Mouse (Mus musculus): ENCODE data around the gene Sez6.
A peak's percentile ranks its signal among the peaks of the same experiment; 100 is the strongest.

The Sez6 gene

DNA sequence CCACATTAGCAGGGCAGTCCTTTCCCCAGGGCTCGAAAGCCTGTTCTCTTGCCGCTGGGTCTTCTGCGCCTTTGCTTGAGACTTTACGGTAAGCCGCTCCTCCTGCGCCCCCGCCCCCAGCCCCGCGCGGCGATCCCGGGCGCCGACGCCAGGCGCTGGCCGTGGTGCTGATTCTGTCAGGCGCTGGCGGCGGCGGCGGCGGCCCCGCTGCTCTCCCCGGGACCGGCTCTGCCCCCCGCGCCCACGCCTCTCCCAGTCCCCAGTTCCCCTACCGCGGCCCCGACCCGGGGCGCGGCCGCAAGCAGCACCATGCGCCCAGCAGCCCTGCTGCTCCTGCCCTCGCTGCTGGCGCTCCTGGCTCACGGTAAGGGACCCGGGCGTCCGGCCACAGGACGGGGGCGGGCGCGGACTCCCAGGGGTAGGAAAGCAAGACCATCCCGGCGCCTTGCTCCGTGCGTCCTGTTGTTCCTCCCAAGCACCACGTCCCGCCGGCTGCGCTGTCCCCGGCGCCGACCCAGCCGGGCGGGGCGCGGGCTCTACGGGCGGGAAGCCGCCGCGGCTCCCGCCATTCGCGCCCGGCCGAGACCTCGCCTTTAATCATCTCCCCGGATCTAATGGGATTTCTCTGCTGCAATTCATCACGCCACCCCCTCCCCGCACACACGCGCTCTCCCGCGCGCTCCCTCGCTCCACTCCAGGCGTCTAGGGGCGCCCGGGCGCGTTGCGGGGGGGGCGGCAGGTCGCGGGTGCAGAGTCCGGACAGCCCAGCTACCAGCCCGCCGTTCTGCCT, at the start of gene Sez6:
Sez6 (plus strand) TSS at position 50 of the 790 bp plus-strand sequence.
- peak; percentile 78 for DNase-seq (ENCODE audit: low spot score)

DNA sequence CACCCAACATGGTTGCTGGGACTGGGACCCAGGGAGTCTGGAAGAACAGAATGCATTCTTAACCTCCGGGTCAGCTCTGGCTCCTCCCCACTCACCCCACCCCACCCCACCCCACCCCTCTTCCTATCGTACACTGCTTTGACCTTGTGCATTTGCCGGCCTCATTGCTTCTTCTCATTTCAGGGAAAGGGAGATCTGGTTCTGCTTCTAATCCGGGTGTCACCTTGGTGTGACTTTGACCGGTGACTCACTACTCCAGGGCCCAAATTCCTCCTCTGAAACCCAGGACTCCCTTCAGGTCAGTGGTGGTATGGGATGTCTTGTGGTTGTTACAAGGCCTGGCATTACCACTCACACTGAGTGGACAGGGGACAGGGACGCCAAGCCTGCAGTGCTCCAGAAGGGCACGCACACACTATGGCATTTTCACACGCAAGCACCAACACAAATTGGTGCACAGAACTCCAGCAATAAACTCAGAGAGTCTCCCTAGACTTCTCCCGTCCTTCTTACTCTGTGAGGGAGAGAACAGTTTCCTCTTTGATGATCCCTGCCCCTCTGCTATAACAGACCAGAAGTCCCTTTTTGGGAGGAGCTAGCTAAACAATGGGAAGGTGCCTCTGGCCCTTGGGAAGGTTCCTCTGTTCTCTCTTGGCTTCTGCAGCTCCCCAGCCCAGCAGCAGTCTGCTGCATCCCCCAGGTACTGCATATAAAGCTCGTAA, 45.9 kb upstream of the Sez6 start:
- DNase-seq (ENCODE audit: low spot score), result no peak

DNA sequence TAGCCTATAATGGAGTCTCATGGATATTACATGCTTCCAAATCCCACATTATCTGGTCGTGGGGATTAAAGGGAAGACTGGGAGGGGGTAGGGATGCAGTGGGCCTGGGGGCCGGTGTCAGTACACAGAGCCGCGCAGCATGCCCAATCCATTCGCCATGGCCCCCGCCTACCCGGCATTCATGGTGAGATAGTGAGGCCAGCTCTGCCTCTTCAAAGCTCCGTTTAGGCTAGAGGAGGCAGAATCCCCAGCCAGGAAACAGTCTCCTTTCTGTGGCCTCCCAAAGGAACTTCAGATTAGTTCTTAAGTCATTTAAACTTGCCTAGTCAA, 45.4 kb upstream of the Sez6 start:
- DNase-seq (ENCODE audit: low spot score), result no peak

DNA sequence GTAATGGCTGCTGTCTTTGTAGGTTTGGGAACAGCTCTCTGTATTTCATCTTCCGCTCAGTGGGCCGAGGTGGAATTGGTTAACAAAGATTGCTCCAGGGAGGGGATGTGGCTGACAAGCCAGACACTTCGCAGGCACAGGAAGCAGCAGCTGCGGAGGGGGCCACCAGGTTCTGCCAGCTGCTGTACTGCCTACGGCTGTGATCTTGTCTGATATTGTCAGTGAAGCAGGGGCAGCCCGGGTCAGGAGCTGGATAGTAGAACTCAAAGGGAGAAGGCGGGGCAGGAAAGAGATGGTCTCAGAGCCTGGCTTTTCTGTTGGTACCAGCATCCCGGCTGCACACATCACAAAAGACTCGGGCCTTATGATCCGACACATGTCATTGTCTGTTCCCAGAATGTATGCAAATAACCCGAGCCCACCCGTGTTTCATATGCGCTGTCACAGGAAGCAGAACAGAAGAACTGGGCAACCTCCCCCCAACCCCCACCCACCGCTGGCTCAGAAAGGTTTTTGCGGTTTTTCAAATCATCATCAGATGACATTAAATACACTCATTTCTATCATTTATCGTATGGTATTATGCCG, 43.1 kb upstream of the Sez6 start:
- no peak for DNase-seq (ENCODE audit: low spot score)

DNA sequence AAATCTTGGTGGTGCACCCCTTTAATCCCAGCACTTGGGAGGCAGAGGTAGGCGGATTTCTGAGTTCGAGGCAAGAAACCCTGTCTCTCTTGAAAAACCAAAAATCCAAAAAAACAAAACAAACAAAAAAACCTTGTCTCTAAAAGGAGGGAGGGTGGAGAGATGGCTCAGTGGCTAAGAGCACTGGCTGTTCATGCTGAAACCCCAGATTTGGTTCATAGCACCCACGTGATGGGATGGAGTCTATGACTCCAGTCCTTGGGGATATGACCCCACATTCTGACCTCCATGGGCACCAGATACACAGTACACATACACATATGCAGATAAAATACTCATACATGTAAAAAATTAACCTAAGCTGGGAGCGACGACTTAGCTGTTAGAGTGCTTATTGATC, 41.8 kb upstream of the Sez6 start:
- no peak for DNase-seq (ENCODE audit: low spot score)

DNA sequence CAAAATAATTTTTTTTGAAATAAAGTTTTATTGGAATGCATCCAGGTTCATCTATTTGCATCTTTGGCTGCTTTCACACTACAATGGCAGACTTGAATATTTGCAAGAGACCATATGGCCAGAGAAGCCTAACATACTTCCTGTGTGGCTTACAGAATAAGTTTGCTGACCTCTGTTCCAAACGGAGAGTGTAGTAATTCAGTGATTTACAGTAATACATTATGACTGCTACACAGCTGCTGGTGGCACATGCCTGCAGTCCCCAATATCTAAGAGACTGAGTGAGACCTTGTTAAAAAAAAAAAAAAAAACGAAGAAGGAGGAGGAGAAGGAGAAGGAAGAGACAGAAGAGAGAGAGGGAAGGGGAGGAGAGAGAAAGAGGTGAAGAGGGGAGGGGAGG, 41.1 kb upstream of the Sez6 start:
- no peak for DNase-seq (ENCODE audit: low spot score)

DNA sequence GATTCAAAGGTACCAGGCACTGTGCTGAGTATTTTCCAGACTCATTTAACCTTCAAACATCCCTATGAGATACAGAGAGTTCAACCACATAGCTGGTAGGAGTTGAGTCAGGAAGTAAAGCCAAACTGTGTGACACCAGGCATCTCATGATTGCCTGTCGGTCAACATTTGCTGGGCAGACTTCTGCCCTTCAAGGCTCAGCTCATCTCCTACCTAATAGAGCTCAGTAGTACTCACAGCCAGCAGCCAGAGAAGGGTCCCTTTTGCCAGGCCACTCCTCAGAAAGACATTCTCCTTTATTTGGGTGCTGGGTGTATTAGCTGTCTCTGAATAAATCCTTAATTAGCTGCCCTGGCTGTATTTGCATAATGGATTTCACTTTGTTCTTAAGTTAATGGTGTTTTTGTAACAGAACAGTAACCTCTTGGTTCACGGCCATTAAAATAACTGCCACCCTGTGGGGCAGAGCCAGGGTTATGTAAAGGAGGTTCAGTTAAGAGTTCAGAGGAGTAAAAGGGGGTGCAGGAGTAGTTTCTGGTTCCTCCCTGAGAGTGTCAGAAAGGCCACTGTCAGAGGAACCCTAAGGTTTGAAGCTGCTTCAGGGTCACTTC, 39.8 kb upstream of the Sez6 start:
- no peak for DNase-seq (ENCODE audit: low spot score)

DNA sequence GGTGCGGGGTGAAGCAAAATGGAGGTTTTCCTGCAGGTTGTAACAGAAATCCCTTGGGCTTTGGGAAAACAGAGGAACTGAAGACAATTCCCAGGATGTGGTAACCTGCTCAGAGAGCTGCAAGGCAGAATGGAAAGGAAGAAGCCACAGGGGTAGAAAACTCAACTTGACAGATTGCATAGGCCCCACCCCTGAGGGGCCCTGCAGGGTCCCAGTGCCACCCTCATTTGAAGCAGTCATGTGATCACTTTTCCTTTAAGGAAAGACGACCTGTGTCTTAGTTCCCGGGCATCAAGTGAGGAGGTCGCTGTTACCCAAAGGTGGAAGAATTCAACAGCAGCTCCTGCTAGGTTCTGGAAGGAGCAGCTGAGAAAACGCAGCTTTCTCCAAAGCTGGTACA, 37.7 kb upstream of the Sez6 start:
- DNase-seq (ENCODE audit: low spot score), result no peak

DNA sequence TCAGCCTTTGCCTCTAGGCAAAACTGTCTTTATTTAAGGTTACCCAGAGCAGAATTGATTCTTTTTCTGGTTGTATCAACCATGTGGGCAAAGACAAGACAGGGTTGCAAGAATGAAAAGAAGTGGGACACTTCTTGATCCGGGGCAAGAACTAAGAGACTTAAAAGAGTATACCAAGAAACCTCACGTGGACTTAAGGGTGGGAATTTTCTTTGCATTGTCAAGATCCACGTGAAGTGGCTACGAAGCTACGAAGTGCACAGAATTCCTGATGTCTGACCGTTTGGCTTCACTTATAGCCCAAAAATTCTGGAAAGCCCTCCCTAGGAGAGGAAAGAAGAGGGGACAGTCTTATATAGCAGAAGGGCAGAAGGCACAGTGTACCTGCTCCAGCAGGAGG, 37.3 kb upstream of the Sez6 start:
- DNase-seq (ENCODE audit: low spot score), result no peak

DNA sequence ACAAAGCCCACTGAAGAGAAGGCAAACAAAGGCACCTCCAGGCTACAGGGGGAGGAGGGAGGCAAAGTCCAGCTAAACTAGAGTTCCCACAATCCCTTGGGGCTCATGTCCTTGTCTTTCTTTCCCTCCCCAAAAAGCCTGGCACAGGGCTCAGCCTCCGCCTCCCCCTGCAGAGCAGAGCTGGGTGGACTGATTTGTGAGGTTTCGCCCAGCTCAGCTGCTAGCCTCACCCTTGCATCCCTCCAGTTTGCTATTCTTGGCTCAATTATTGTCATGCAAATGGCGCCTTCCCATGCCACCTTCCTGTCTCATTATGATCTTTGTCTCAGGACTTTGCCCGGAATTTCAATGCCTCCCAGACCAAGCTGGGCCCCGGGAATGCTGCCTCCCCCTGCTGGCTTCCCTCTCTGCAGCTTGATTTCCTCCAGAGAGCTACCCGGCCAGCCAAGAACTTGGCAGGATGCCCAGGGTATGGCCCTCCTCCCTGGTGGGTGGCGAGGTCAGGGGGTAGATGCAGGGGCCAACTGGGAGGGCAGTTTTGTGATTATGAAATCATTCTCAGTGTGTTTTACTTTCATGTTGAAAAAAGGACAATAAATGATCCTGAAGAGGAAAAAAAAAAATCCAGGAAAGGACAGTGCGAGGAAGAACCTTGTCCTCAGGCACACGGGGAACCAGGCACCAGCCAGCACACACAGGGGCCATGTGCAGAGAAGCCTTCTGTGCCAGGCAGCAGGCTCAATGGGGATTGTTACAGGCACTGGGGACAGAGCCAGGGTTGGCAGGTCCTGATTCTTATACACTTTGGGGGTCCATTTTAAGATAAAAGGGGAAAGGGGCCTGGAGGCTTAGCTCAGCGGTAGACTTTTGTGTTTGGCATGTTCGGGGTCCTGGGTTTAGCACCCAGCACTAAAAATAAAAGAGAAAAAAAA, 36.5 kb upstream of the Sez6 start, which contains the start of gene Pipox:
Pipox (minus strand) TSS at position 310 of the 932 bp plus-strand sequence.
- DNase-seq (ENCODE audit: low spot score), result peak; percentile 59

DNA sequence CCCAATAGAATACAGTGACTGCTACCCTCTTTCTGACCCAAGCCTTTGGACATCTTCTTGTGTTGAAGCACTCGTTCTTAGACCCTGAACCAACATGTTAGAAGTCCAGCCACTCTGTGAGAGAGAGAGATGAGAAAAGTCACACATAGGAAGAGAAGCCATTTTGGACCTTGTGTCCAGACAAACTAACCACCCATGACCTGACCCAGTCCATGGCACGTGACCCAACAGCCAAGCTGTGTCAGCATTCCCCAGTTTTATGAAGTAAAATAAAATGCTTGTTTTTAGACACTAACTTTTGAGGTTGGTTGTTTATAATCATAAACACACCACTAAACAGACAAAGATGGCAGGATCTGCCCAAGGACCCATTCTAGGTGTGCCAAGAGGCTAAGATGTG, 35.6 kb upstream of the Sez6 start:
- DNase-seq (ENCODE audit: low spot score), result no peak

DNA sequence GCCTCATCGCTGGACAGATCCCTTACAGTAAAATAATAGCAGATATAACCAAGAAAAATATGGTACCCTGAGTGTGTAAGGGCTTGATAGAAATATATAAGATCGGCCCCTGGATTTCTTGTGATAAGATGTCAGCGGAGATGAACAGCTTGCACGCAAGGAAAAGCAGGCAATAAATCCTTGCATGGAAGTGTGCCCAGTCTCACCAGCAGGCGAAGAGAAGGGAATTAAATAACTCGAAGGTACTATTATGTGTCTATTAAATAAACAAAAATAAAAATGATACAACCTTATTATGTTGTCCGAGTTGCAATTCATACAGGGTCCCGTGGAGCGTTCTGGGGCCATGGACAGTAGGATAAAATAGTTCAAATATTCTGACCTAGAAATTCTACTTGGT, 34.6 kb upstream of the Sez6 start:
- DNase-seq (ENCODE audit: low spot score), result no peak

DNA sequence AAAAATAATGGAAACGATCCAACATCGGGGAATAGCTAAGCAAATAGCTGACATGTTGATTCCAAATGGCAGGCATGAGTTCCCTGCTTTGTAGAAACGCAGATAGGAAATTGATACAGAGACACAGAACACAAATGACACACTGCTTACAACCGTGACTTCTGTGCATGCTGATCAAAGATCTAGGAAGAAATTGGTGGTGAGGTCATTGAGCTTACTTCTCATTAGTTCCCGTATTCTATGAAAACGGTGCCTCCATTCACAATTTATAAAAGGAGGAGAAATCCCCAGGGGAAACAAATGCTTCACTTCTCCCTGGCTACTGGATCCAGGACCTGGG, 34.1 kb upstream of the Sez6 start:
- no peak for DNase-seq (ENCODE audit: low spot score)

DNA sequence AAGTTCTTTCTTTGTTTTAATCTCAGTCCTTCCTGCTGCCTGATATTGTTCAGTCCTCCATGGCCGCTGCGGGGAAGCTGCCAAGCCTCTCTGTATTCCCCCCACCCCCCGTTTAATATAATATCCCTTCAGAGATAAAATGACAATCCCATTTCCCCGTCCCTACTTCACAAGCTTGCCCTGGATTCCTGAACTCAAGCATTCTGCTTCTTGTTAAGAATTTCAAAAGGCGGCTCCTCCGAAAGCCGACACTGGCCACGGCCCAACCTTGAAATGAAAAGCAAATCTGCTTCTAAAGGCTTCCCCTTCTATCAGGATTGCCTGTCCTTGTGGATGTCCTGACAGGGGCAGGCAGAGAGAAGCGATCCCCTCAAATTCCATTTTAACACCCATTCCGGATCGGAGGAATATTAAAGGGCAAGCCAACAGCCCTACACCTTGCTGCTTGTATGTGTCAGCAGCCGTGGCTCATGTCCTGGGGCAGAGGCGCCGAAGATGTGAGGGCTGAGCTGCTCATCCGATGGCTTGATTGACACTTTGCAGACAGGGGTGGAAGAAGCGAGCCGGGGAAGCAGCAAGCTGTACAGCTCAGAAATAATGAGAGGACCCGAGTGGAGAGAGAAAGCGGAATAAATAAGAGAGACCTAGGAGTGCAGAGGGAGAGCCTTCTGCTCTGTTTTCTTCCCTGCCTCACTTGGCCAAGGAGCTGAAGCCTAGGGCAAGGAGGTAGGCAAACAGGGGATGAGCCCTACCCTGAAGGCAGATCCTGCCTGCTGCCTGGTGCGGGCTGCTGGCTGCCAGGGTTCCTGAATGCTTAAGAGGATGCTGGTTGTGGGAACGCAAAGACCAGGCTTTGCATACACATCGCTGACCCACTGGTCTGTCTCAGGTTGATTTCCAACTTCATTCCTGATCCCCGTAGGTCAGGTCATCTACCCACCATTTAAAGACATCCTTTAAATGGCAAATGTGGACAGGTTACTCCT, 33.5 kb upstream of the Sez6 start:
- no peak for DNase-seq (ENCODE audit: low spot score)

DNA sequence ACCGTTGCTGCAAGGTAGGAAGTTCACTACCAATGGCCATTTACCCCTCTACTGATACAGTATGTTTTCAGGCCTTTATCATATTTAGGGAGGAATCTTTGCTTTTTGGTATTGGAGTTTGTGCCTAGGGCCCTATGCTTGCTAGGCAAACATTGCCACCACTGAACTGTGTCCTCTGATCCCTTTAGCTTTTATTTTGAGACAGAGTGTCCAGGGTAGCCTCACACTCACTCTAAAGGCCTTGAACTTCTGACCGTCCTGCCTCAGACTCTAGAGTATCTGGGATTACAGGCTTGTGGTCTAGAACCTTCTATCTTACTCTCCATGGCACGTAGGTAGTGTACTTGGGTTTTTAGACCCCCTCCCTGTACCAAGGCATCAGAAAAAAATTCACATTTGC, 30.4 kb upstream of the Sez6 start:
- DNase-seq (ENCODE audit: low spot score), result no peak

DNA sequence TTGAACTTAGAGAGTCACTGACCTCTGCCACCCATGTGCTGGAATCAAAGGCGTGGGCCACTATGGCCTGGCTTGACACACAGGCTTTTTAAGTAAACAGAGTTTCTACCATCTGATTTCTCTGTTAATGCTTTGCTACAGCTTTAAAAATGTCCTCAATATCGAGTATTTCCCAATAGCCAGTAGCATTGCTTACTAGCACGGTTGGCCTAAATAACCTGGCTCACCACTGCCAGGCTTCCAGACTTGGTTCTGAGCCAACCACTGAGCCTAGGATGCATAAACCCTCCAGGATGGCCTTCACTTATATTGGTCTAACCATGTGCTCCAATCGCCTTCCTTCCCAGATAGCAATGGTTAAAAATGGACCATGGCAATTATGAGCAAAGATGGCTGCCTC, 29.9 kb upstream of the Sez6 start:
- DNase-seq (ENCODE audit: low spot score), result no peak

DNA sequence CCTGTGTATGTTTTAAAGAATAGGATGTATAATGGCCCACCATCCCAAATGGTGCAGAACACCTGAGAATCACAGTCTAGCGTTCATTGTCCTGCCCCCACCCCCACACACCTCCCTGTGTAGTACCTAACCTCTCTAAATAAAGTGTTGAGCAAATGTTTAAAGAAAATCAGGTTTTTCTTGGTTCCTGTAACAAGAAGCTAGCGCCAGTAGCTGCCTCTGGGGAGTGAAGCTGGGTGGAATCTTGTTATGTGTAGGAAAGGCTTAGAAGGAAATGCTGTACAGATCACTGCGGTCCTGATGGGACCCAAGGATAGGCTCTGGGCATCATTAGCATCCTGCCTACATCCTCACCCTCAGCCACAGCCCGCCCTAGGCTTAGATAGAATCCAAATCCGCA, 29.2 kb upstream of the Sez6 start:
- peak; percentile 9 for DNase-seq (ENCODE audit: low spot score)

DNA sequence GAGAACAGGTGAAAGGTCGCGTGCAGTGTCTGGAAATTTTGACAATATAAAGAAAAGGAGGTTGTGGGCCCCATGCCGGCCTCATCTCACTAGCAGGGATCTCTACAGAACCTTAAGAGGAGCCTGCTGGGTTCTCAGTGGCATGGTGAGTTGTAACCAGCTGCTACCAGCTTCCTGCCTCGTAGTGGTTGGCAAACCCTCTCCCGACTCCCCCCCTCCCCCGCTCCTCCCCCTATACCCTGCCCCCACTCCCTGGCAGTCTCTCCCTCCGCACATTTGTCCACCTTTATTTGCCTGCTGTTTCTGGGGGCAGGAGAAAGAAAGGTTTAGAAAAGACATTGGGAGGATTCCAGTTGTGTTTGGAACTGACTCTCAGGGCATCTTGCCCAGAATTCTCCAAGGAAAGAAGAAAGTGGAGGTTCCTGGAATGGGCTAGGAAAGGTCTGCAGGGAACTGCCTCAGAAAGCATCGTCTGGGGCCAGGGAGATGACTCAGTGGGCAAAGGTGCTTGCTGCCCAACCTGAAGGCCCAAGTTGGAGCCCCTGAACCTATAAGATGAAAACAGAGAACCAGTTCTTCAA, 28.7 kb upstream of the Sez6 start:
- no peak for DNase-seq (ENCODE audit: low spot score)

DNA sequence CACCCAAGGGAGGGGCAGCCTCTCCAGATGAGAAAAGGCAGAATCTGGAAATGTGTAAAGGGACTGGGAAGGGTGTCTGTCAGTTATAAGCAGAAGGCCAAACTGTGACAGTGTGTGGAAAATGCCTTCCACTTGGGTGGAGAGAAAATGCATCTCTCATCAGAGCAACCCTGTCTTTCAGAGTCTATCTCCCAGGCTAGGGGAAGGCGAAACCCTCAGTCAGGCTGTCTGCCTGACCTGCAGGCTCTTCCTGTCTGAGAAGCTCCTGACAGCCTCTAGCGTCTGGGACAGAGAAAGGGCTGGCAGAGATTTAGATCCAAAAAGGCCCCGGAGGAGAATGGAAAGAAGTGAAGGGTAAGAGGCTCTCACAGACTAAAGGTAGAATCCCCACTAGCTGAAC, 26.8 kb upstream of the Sez6 start:
- DNase-seq (ENCODE audit: low spot score), result no peak

DNA sequence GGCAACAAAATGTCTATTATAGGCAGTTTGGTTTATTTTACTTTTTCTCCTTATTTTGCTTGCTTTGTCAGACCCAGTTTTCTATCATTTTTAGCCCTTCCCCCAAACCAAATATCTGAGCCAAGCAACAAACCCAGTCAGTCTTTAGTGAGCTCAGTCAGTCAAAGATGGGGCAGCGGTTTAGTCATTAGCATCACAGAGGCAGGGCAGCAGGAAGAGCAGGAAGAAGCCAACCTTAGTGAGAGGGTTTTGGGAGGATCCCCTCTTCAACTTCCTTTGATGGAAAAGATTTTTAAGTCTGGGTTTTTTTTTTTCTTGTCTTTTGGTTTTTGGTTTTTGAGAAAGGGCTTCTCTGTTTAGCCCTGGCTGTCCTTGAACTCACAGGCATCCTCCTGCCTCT, 25.9 kb upstream of the Sez6 start:
- no peak for DNase-seq (ENCODE audit: low spot score)

Data from urinary bladder, postnatal 25 days (tissue).